28 mouse cellular contexts compared by ENCODE assay signal in genomic region chr5:136979762-136980161, GRCm38 (mm10). TPM values are rescaled to one million over a fixed set of nuclear protein-coding genes. Genes with fewer than 3 reads are reported as not detected.
DNase-seq lines count a peak whose midpoint lies in the region; ATAC-seq and TF ChIP-seq lines count a peak whose summit lies in the region.
"Had no signal": no experiment of that assay in that cellular context is flagged by ENCODE, and none has a peak within 500 bp of the region (broad histone marks: within the 10 kb centered on the region; RNA-seq: fewer than 3 reads in every experiment).

No protein-coding gene starts in this region.

- 0 out of 2 replicates have a peak overlapping the region, but pooled peaks have one; percentile 2 for H3K4me2 ChIP-seq in liver, postnatal 0 days (ENCODE audit: low read depth, low read length)
- H3K4me2 ChIP-seq: embryonic facial prominence, embryonic 12.5 days; embryonic facial prominence, embryonic 15.5 days; forebrain, embryonic 15.5 days; heart, embryonic 13.5 days; hindbrain, embryonic 15.5 days had no signal

- peaks cover 18% of the 10 kb centered on the region for H3K36me3 ChIP-seq in liver, postnatal 0 days (replicated peaks; ENCODE audit: insufficient read depth, low read length)

- ATAC-seq in liver, postnatal 0 days = no peak
- ATAC-seq in megakaryocyte, adult 5-6 weeks (ENCODE audit: poor library complexity, severe bottlenecking) = peak; percentile 55
- ATAC-seq: activated CD4-positive, CD25-positive, alpha-beta regulatory T cell, adult 4 months; forebrain, embryonic 15.5 days had no signal

- TF ChIP-seq EP300 in liver, postnatal 0 days (IDR thresholded peaks at IDR 0.05; ENCODE audit: low read depth) = no peak

- H3K27me3 ChIP-seq in liver, postnatal 0 days (ENCODE audit: insufficient read depth, low read length) = no peaks in the 10 kb centered on the region
- H3K27me3 ChIP-seq: embryonic facial prominence, embryonic 12.5 days; embryonic facial prominence, embryonic 15.5 days; forebrain, embryonic 15.5 days; heart, embryonic 13.5 days; hindbrain, embryonic 15.5 days had no signal

- TF ChIP-seq CTCF in liver, postnatal 0 days (IDR thresholded peaks at IDR 0.05; ENCODE audit: low read depth) = no peak
- TF ChIP-seq CTCF in bone marrow, adult 2 months (IDR thresholded peaks at IDR 0.05; ENCODE audit: control insufficient read depth, insufficient read depth, low read length) = no peak

- H3K4me1 ChIP-seq in liver, postnatal 0 days (ENCODE audit: insufficient read depth) = no peaks in the 10 kb centered on the region
- H3K4me1 ChIP-seq in bone marrow, adult 2 months (ENCODE audit: control insufficient read depth, insufficient read depth, low read length) = peaks cover 4% of the 10 kb centered on the region; the same call in 1 of the 2 replicates
- H3K4me1 ChIP-seq: embryonic facial prominence, embryonic 15.5 days; forebrain, embryonic 15.5 days; heart, embryonic 13.5 days; hindbrain, embryonic 15.5 days had no signal

- no peak overlapping the region for H3K9ac ChIP-seq in liver, postnatal 0 days (replicated peaks)
- H3K9ac ChIP-seq: embryonic facial prominence, embryonic 12.5 days; embryonic facial prominence, embryonic 15.5 days; forebrain, embryonic 15.5 days; heart, embryonic 13.5 days; hindbrain, embryonic 15.5 days had no signal

- WGBS in liver, postnatal 0 days (ENCODE audit: insufficient replicate concordance) = 54% methylated on average over 2 of the region's 2 CpGs
- WGBS in bone marrow, adult 2 months = 38% methylated on average over 2 of the region's 2 CpGs

- no peaks in the 10 kb centered on the region for H3K9me3 ChIP-seq in liver, postnatal 0 days (ENCODE audit: low read length)
- H3K9me3 ChIP-seq: embryonic facial prominence, embryonic 12.5 days; embryonic facial prominence, embryonic 15.5 days; forebrain, embryonic 15.5 days; heart, embryonic 10.5 days; heart, embryonic 13.5 days; hindbrain, embryonic 15.5 days had no signal

- peak overlapping the region; percentile 69 for H3K27ac ChIP-seq in liver, postnatal 0 days (ENCODE audit: low read depth)
- H3K27ac ChIP-seq in bone marrow, adult 2 months (ENCODE audit: control insufficient read depth, insufficient read depth, low read depth, low read length, poor library complexity) = peak overlapping the region; percentile 79
- H3K27ac ChIP-seq: embryonic facial prominence, embryonic 12.5 days; embryonic facial prominence, embryonic 15.5 days; forebrain, embryonic 15.5 days; heart, adult 2 months; heart, embryonic 10.5 days; heart, embryonic 13.5 days; hindbrain, embryonic 15.5 days had no signal

- no peak for DNase-seq in liver, postnatal 0 days
- no peak for DNase-seq in liver
- DNase-seq in spleen, adult 18-20 months = no peak
- no peak for DNase-seq in kidney, postnatal 14 days
- DNase-seq: adrenal gland, postnatal 10 days; adrenal gland, postnatal 36 days; cerebellum, adult 11 months; cerebellum, adult 2 months; cerebellum, adult 9-11 months; cerebellum, postnatal 25 days; gastrocnemius, postnatal 25 days; heart, adult 2 months; heart, postnatal 14 days; heart, postnatal 4 days had no signal

- H3K4me3 ChIP-seq in liver, postnatal 0 days (ENCODE audit: low read depth, low read length) = no peak overlapping the region
- H3K4me3 ChIP-seq in bone marrow, adult 2 months (replicated peaks; ENCODE audit: control insufficient read depth, low read depth, low read length) = peak overlapping the region; percentile 35
- H3K4me3 ChIP-seq: embryonic facial prominence, embryonic 12.5 days; embryonic facial prominence, embryonic 15.5 days; forebrain, embryonic 15.5 days; heart, adult 2 months; heart, embryonic 10.5 days; heart, embryonic 13.5 days; hindbrain, embryonic 15.5 days had no signal

- TF ChIP-seq POLR2A in bone marrow, adult 2 months (IDR thresholded peaks at IDR 0.05; ENCODE audit: borderline replicate concordance, control insufficient read depth, low read depth, low read length) = no peak

RNA-seq across cellular contexts. Expression of gene Plod3, which starts 7.1 kb away (rescaled TPM):
- polyA plus RNA-seq in liver, postnatal 0 days (2015; fragmentation: Nextera tagmentation; extraction: Ambion mirVana) = 7.6 and 8.8 TPM in 2 replicates
- 14.0 and 26.1 TPM in 2 replicates for polyA plus RNA-seq in bone marrow, adult 2 months (2011; ENCODE audit: insufficient read depth, insufficient read length, low replicate concordance, missing spikeins)
- 73.2 and 74.8 TPM in 2 replicates for total RNA-seq in megakaryocyte, adult 5-6 weeks (2015)
- total RNA-seq in megakaryocyte, adult 5-6 weeks (2017) = 159 and 176 TPM in 2 replicates

RNA-seq across cellular contexts. Expression of gene Znhit1, which starts 8.1 kb away (rescaled TPM):
- polyA plus RNA-seq in liver, postnatal 0 days (2015; fragmentation: Nextera tagmentation; extraction: Ambion mirVana) = 44.1 and 47.2 TPM in 2 replicates
- 70.2 and 134 TPM in 2 replicates for polyA plus RNA-seq in bone marrow, adult 2 months (2011; ENCODE audit: insufficient read depth, insufficient read length, low replicate concordance, missing spikeins)
- total RNA-seq in megakaryocyte, adult 5-6 weeks (2015) = 106 and 133 TPM in 2 replicates
- total RNA-seq in megakaryocyte, adult 5-6 weeks (2017) = 57.7 and 67.9 TPM in 2 replicates

RNA-seq across cellular contexts. Expression of gene Cldn15, which starts 13.3 kb away (rescaled TPM):
- 6.7 and 7.0 TPM in 2 replicates for polyA plus RNA-seq in liver, postnatal 0 days (2015; fragmentation: Nextera tagmentation; extraction: Ambion mirVana)
- 14.6 and 31.1 TPM in 2 replicates for polyA plus RNA-seq in bone marrow, adult 2 months (2011; ENCODE audit: insufficient read depth, insufficient read length, low replicate concordance, missing spikeins)
- total RNA-seq in megakaryocyte, adult 5-6 weeks (2015) = 13.3 and 15.8 TPM in 2 replicates
- total RNA-seq in megakaryocyte, adult 5-6 weeks (2017) = 7.1 and 15.9 TPM in 2 replicates
- polyA plus RNA-seq: activated CD4-positive, CD25-positive, alpha-beta regulatory T cell, adult 4 months; forebrain, embryonic 11.5 days had no signal

RNA-seq across cellular contexts. Expression of gene Fis1, which starts 26.7 kb away (rescaled TPM):
- 173 and 176 TPM in 2 replicates for polyA plus RNA-seq in liver, postnatal 0 days (2015; fragmentation: Nextera tagmentation; extraction: Ambion mirVana)
- polyA plus RNA-seq in bone marrow, adult 2 months (2011; ENCODE audit: insufficient read depth, insufficient read length, low replicate concordance, missing spikeins) = 179 and 211 TPM in 2 replicates
- 288 and 310 TPM in 2 replicates for total RNA-seq in megakaryocyte, adult 5-6 weeks (2015)
- 117 and 147 TPM in 2 replicates for total RNA-seq in megakaryocyte, adult 5-6 weeks (2017)

RNA-seq across cellular contexts. Expression of gene Vgf, which starts 46.4 kb away (rescaled TPM):
- polyA plus RNA-seq in liver, postnatal 0 days (2015; fragmentation: Nextera tagmentation; extraction: Ambion mirVana) = not detected in 2 replicates
- polyA plus RNA-seq in bone marrow, adult 2 months (2011; ENCODE audit: insufficient read depth, insufficient read length, low replicate concordance, missing spikeins) = not detected in 2 replicates
- not detected in 2 replicates for total RNA-seq in megakaryocyte, adult 5-6 weeks (2015)
- total RNA-seq in megakaryocyte, adult 5-6 weeks (2017) = not detected in 2 replicates
- total RNA-seq: common myeloid progenitor, adult 5-6 weeks; gastrocnemius, adult 8-10 months; gastrocnemius, postnatal 25 days; heart, adult 2 months; heart, postnatal 14 days; heart, postnatal 4 days had no signal
- polyA plus RNA-seq: activated CD4-positive, CD25-positive, alpha-beta regulatory T cell, adult 4 months; gonadal fat pad, adult 2 months; heart, embryonic 10.5 days; heart, embryonic 16.5 days had no signal
